Mouse (Mus musculus) embryo, embryonic 10.5 days (tissue): ENCODE measurements around the gene 2510039O18Rik.

Experiments
- DNase-seq: peaks from one replicate; pipeline ENCODE4 v3.0.0-alpha.2; 2015; ENCODE audit warnings: low spot score

2510039O18Rik gene

DNA sequence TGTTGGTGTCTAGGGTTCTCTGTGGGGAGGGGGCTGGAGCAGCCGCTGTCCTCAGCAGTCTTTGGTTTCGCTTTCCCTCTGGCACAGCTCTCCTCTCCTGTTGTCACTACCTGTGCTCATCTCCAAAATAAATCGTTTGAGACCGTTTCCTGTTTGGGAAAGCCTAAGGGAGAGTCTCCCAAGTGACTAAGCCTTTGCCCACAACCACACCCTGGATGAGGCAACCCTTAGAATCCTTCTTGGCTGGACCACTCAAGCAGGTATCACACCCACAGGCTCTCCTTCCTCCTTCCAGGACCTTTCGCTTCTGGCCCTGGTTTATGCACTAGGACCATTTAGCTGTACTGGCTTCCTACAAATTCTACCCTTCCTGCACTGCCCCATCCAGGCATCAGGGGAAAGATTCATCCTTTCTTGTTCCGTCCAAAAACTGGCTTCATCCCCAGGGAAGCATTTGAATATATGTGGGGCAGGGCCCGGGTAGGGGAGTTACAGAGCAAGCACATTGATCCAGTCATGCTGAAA is 52.9 kb downstream of the 2510039O18Rik start:
- DNase-seq, result no peak

GRCm38 (mm10) chr4:147995311-147995710 is 54.6 kb downstream of the 2510039O18Rik start:
- DNase-seq, result no peak
